Mouse (Mus musculus) heart, postnatal 0 days (tissue): ENCODE results near the gene Iba57. TPM values are rescaled to one million over a fixed set of nuclear protein-coding genes. Genes with fewer than 3 reads are reported as not detected.
"Not testable (repeated sequence)": the region's sequence is repeated elsewhere in the genome, so short reads cannot be mapped to it uniquely, and the experiment has no call there.

ENCODE experiments used
- ATAC-seq: fragments of 200-750 bp; cut with Nextera tagmentation; 2 replicates; pipeline ENCODE4 v1.8.0; 2017; ENCODE audit warnings: low read depth, moderate number of reproducible peaks, moderate library complexity; ENCODE audit not compliant: insufficient read depth
- DNase-seq: peaks from one replicate; pipeline ENCODE4 v3.0.0-alpha.2; 2016; ENCODE audit warnings: low spot score
- H3K27ac ChIP-seq: fragments of 300-500 bp; sonication (generic); 2 replicates; pipeline ENCODE4 v1.5.1; 2014; ENCODE audit warnings: low read depth, mild to moderate bottlenecking
- H3K27me3 ChIP-seq: fragments of 300-500 bp; sonication (generic); 2 replicates; pipeline ENCODE4 v1.6.1; 2014; ENCODE audit warnings: low read length, mixed read lengths; ENCODE audit not compliant: control insufficient read depth, insufficient read depth
- H3K36me3 ChIP-seq: fragments of 300-500 bp; sonication (generic); replicated peaks from 2 replicates; pipeline ENCODE4 v1.6.1; 2014; ENCODE audit warnings: low read length, mixed read lengths; ENCODE audit not compliant: control insufficient read depth, insufficient read depth
- H3K4me1 ChIP-seq: fragments of 300-500 bp; sonication (generic); 2 replicates; pipeline ENCODE4 v1.6.1; 2014; ENCODE audit warnings: antibody characterized with exemption; ENCODE audit not compliant: control insufficient read depth, insufficient read depth
- H3K4me2 ChIP-seq: fragments of 300-500 bp; sonication (generic); 2 replicates; pipeline ENCODE4 v1.6.1; 2014; ENCODE audit warnings: low read depth, mild to moderate bottlenecking, low read length, moderate library complexity
- H3K4me3 ChIP-seq: fragments of 300-500 bp; sonication (generic); 2 replicates; pipeline ENCODE4 v1.5.1; 2014; ENCODE audit warnings: low read depth, low read length
- H3K9ac ChIP-seq: fragments of 300-500 bp; sonication (generic); replicated peaks from 2 replicates; pipeline ENCODE4 v1.6.1; 2014; ENCODE audit warnings: low read depth, low read length, mixed read lengths
- H3K9me3 ChIP-seq: fragments of 300-500 bp; sonication (generic); replicated peaks from 2 replicates; pipeline ENCODE4 v1.6.1; 2016; ENCODE audit warnings: low read length; ENCODE audit not compliant: control insufficient read depth
- CTCF ChIP-seq: IDR thresholded peaks from 2 replicates; pipeline ENCODE4 v1.5.1; 2016; ENCODE audit warnings: antibody characterized with exemption, control low read depth, low read depth
- EP300 ChIP-seq: IDR thresholded peaks from 2 replicates; pipeline ENCODE4 v1.6.1; 2016; ENCODE audit warnings: antibody characterized with exemption, low read depth
- WGBS: fragments of 180-500 bp; shearing (Covaris S2); extraction: QIAGEN DNeasy Blood & Tissue Kit; methylation state at CpG from one replicate; pipeline ENCODE4 v1.1.7; 2014; 5-methylcytosine and 5-hydroxymethylcytosine counted together
- polyA plus RNA-seq: library from polyadenylated mRNA; unstranded; fragments of >200 nt; fragmentation: Nextera tagmentation; extraction: Ambion mirVana; gene quantifications from 2 replicates; pipeline ENCODE4 v1.2.1, GENCODE M21; 2015
- total RNA-seq: library from RNA; depleted of rRNA; stranded (reverse); fragments of >200 nt; gene quantifications from 2 replicates; pipeline ENCODE4 v1.2.3, GENCODE M21; 2014; ENCODE audit warnings: low replicate concordance; rRNA removed

Iba57 gene
- total RNA-seq (10.2 and 12.4 TPM in 2 replicates), polyA plus RNA-seq (10.7 and 11.0 TPM in 2 replicates)

DNA sequence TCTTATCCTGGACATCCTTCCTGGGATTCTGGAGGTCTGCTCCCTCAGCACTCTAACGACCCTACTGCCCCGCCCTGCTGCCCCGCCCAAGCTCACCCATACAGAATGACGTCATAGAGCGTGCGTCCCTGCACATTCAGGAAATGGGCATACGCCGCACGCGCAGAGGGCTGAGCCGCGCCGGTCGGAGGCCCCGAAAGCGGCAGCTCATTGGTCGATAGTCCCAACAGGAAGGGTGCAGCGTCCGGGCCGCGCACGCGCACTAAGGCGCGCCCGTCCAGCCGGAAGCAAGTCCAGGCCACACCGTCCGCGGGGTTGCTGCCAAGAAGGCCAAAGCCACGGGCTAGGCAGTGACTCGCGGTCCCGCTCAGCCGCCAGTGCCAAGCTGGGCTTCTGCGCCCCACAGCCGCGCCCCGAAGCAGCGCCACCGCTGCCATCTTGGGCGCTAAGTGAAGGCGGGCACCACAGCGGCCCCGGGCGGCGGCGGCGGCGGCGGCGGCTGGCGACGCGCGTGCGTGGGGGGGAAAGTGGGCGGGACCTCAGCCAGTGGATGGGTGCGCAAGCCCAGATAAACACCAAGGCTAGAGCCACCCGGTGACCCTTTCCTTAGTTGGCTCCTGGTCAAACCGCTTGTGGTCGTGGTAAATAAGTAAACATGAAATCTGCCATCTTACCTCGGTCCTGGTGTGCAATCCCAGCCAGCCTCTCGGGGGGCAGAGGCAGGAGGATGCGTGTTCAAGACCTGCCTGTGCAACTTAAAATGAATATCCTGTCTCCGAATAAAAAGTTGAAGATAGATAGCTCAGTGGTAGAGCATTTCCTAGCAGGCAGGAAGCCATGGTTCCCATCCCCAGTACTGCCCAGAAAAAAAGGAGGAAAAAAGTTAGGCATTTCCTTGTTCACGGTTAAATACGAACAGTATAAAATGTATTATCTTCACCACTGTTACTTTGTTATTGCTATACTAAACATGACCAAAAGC lies at the start of gene Iba57:
Gene Iba57 (minus strand): TSS at position 485 of the 982 bp plus-strand sequence.
- WGBS, result 2% methylated on average over 68 of the region's 68 CpGs
- peak; percentile 95 for ATAC-seq
- H3K4me3 ChIP-seq, result peak within 1 kb of the TSS; percentile 69
- H3K36me3 ChIP-seq, result 0 out of 2 replicates have a peak, but pooled peaks cover 3% of the 10 kb centered on the region
- H3K4me2 ChIP-seq, result peak within 1 kb of the TSS; percentile 55
- DNase-seq, result peak; percentile 98
- H3K9me3 ChIP-seq, result no peaks in the 10 kb centered on the region
- peak; percentile 14; the same call in 1 of the 2 replicates for TF ChIP-seq CTCF
- peak; percentile 49; the same call in 1 of the 2 replicates for TF ChIP-seq EP300
- peak within 1 kb of the TSS; percentile 59 for H3K9ac ChIP-seq
- H3K27ac ChIP-seq, result peak within 1 kb of the TSS; percentile 100
- peaks cover 21% of the 10 kb centered on the region for H3K4me1 ChIP-seq
- H3K27me3 ChIP-seq, result no peaks in the 10 kb centered on the region

DNA sequence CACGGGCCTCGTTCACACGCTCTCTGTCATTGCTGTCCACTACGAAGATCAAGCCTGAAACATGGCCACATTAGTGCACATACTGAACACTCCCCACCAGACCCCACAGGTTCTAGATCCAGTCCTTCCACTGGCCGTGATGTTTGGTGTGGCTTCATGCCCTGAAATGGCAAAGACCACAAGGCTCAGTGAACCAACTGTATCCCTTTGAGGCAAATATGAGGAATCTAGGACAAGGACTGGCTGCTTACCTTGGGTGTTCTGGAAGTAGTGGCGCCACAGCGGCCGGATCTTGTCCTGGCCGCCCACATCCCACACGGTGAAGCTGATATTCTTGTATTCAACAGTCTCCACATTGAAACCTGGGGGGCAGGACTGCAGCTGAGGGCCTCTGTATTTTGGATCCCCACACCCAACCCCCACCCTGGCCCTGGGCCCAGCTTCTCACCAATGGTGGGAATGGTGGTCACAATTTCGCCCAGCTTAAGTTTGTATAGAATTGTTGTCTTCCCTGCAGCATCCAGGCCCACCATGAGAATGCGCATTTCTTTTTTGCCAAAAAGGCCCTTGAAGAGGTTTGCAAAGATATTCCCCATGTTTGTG lies 49.5 kb upstream of the Iba57 start:
- Histone ChIP-seq H3K9me3 (no peaks in the 10 kb centered on the region), H3K27me3 (no peaks in the 10 kb centered on the region), H3K4me3 (no peak overlapping the region), H3K4me1 (peaks cover 20% of the 10 kb centered on the region), H3K36me3 (peaks cover 35% of the 10 kb centered on the region), H3K4me2 (no peak overlapping the region), H3K27ac (no peak overlapping the region), H3K9ac (no peak overlapping the region)
- 82% methylated on average over 12 of the region's 12 CpGs for WGBS
- ATAC-seq (no peak), DNase-seq (no peak)
- no peak for TF ChIP-seq EP300
- no peak for TF ChIP-seq CTCF

DNA sequence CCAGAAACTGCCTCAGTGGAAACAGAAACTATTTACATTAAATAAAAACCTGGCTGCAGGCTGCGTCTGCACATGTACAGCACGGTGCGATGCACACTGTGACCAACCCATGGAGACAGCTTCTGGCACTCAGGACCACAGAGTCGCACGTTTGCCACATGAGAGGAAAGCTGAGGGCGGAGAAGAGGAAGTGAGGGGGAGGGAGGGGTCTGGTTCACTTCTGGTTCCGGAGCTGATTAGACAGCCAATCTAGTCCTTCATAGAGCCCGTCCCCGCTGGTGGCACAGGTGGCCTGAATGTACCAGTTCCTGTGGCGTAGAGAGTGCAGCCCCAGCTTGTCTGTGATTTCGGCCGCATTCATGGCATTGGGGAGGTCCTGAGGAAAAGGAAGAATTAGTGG lies 48.8 kb upstream of the Iba57 start:
- H3K9me3 ChIP-seq, H3K9ac ChIP-seq, DNase-seq, H3K4me3 ChIP-seq, H3K27me3 ChIP-seq, ATAC-seq, H3K4me2 ChIP-seq, H3K27ac ChIP-seq: not testable (repeated sequence)
- peaks cover 15% of the 10 kb centered on the region; the same call in 1 of the 2 replicates for H3K4me1 ChIP-seq
- WGBS, result 67% methylated on average over 12 of the region's 12 CpGs
- peaks cover 35% of the 10 kb centered on the region for H3K36me3 ChIP-seq

DNA sequence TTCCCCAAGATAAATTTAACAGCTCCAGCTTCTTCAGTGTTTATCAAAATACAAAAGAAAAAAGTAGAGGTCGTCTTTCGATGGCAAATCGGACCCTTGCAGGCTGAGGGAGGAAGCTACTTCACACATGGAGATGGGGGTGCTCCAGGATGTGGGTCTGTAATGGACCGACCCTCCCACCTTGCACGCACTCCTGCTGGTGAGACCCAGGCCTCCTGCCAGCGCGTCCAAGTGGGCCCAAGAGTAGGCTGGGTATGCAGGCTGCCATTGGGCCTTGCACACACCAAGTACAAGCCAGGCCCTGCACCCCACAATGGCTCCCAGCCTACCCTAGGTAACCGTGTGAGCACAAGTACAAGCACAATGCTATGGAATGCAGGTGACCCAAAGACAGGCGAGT lies 48.0 kb upstream of the Iba57 start:
- H3K4me3 ChIP-seq, H3K9me3 ChIP-seq, H3K4me2 ChIP-seq, H3K27me3 ChIP-seq, H3K9ac ChIP-seq, ATAC-seq, H3K27ac ChIP-seq, H3K4me1 ChIP-seq, DNase-seq: not testable (repeated sequence)
- WGBS, result 82% methylated on average over 9 of the region's 9 CpGs
- peaks cover 40% of the 10 kb centered on the region for H3K36me3 ChIP-seq

DNA sequence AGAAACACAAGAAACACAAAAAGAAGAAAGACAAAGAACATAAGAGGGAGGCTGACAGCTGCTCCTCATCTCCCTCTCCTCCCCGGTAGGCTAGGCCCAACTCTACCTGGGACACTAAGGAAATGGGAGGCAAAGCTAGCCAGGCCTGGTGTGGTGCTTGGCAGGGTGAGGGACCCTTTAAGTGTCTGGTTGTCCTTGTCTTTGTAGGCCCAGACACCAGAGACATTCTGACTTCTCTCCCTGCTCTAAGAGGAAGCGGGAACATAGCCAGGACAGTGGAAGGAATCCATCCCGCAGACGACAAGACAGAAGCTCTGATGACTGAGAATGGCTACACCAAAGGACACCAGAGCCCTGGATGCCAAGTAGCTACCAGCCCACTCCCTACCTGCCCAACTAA lies 46.5 kb upstream of the Iba57 start:
- TF ChIP-seq CTCF (no peak), EP300 (no peak)
- H3K4me2 ChIP-seq, result no peak overlapping the region
- DNase-seq (no peak), ATAC-seq (no peak)
- no peaks in the 10 kb centered on the region for H3K9me3 ChIP-seq
- H3K27me3 ChIP-seq, result no peaks in the 10 kb centered on the region
- 0 out of 2 replicates have a peak, but pooled peaks cover 4% of the 10 kb centered on the region for H3K4me1 ChIP-seq
- H3K36me3 ChIP-seq, result peaks cover 54% of the 10 kb centered on the region
- no peak overlapping the region for H3K27ac ChIP-seq
- no peak overlapping the region for H3K9ac ChIP-seq
- no peak overlapping the region for H3K4me3 ChIP-seq
- 73% methylated on average over 4 of the region's 4 CpGs for WGBS
